Mouse (Mus musculus): ENCODE results near the gene Hist1h2aa. TPM values are rescaled to one million over a fixed set of nuclear protein-coding genes. Genes with fewer than 3 reads are reported as not detected.

Gene Hist1h2aa
- polyA plus RNA-seq, 2 experiments from 2014 or later, result not detected

DNA sequence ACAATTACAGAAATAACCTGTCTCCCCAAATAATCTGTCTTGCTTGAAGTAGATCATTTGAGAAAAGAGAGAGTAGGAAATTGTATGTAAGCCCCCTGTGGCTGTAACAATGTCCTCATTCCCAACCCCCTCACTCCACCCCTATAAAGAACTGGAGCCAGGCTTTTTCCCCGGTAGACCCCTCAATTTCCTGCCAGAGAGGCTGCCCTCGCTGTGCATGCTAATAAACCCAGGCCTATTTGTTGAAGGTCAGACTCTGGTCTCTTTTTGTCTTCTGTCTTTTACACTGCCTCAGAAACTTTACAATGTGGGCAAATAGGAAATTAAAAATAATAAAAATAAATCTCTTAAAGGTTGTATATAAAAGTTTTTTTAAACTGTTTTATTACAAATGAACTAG is 12.0 kb downstream of the Hist1h2aa start:
- ATAC-seq, result no peak

DNA sequence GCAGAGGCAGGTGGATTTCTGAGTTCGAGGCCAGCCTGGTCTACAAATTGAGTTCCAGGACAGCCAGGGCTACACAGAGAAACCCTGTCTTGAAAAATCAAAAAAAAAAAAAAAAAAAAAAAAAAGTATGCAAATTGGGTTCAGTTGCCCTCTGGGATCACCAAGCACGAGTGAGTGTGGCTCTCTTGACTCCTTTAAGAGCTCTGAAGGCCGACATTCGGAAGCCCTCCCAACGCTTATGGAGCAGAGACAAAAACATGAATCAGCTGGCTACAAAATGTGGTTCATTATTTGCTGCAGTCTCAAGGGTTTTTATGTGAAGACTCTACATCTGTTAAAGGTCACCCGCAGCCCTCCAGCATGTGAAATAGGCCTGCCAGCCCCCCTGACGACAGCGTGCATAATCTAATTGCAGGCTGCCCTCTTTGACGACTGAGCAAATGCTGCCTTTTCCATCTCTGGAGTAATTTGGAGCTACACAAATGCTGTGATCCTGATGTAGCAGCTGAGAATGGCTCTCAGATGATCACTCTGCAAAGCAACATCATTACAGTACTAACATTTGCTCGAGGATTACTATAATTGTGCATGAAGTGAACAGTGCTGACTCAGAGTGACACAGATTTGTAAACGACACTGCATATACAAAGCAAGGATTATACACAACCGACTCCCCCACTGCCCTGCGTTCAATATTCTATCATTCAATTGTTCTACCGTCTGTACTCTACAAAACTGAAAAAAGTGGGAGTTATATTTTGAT is 15.4 kb downstream of the Hist1h2aa start:
- ATAC-seq, result no peak

DNA sequence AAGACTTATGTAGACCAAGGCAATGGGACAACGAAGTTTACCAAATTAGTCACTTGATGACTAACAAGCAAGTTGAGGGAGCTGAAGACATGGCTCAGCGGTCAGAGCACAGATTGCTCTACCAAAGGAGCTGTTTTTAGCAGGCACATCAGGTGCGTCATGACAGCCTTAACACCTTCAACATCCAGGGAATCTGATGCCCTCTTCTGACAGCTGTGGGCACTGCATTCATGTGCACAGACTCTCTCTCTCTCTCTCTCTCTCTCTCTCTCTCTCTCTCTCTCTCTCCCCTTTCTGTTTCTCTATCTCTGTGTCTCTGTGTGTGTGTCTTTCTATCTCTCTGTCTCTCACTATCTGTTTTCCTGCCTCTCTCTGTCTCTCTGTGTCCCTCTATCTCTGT is 16.7 kb downstream of the Hist1h2aa start:
- no peak for ATAC-seq

DNA sequence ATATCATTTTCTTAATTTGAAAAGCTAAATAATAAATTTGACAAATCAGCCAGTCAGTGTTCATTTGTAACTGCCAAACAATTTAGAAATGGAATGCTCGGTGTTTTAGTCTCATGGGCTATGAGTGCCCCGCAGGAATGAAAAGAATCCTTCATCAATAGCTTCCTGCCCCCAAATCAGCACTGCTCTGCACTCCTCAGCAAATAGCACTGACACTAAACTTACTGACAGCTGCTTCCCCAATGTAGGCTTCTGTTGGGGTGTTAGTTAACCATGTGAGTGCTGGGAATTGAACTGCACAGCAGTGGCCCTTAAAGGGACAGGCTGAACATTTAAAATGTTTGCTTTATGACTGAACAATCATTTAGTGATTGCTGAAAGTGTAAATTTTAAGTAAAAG is 25.5 kb downstream of the Hist1h2aa start:
- no peak for ATAC-seq

DNA sequence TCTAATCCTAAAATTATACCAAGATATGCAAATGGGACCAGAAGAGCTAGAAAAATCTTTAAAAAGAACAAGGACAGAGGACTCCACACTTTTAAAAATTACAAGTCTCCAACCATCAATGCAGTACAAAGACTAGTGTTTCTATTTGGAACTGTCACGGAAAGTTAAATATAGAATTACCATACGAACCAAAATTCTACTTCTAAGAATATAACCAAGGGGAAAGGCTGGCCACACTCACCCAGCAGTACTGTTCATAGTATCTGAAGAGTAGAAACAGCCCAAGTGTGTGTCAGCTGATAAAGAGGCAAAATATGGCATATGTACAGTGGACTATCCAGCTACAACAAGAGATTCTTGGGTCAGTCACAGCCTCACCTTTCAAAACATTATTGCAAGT is 30.6 kb downstream of the Hist1h2aa start:
- ATAC-seq, result no peak

DNA sequence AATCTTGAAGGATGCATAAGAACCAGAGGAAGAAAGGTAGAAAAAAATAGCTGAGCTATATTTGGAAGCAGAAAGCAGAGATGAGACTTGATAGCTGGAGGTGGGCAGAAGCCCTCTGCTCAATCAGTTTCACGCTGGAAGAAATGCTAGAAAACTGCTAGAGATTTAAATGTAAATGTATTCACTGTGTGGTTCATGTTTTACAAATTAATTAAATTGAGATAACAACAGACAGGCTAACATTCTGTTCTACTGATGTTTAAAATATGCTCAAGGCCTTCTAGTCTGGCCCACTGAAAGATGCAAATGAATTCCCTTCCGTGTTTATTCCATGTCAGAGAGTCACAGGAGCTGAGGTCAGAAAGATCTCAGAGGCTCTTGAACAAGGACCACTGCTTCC is 37.6 kb downstream of the Hist1h2aa start:
- no peak for ATAC-seq

DNA sequence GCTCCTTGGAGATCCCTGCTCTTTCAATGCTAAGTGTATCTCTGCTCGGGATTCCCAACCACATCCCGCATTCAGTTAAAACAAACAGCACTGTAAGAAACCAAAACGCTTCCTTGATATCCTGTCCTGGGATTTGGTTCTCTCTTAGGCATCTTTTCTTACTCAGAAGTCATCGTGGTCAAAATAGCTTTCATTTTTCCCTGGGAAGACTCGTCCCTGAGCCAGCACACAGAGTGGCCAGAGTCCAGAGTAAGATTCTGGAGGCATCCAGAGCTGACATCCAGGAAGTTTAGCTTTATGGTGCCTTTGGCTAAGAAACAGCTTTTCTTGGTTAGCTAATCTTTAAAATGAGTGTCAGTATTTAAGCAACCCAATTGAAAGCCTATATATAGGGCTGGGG is 38.0 kb downstream of the Hist1h2aa start:
- no peak for ATAC-seq

Other genes starting within 250 kb of the Hist1h2aa start
- not detected for gene Hist1h1t, start 238.6 kb upstream of the Hist1h2aa start, polyA plus RNA-seq (2017; shearing (Covaris generic))
- gene Hist1h4c, start 236.0 kb upstream of the Hist1h2aa start, polyA plus RNA-seq (2017; shearing (Covaris generic)), result 1 to 10 TPM in 1 of 2 experiments, under 1 TPM in 1; 0.57 to 7.4 TPM
- under 1 TPM in 1 of 2 experiments, not detected in 1; 0.80 TPM for gene Hfe, start 223.6 kb upstream of the Hist1h2aa start, polyA plus RNA-seq (2017; shearing (Covaris generic))
- 10 to 100 TPM in 1 of 2 experiments, 1 to 10 TPM in 1; 5.3 to 15.2 TPM for gene Hist1h1c, start 195.7 kb upstream of the Hist1h2aa start, polyA plus RNA-seq (2017; shearing (Covaris generic))
- 1 to 10 TPM in 1 of 2 experiments, not detected in 1; 2.4 TPM for gene Hist1h3c, start 188.9 kb upstream of the Hist1h2aa start, polyA plus RNA-seq (2017; shearing (Covaris generic))
- under 1 TPM in 1 of 2 experiments, not detected in 1; 0.73 TPM for gene Hist1h2bb, start 187.7 kb upstream of the Hist1h2aa start, polyA plus RNA-seq (2017; shearing (Covaris generic))
- gene Hist1h2ab, start 183.3 kb upstream of the Hist1h2aa start, polyA plus RNA-seq (2017; shearing (Covaris generic)), result 1 to 10 TPM; 9.5 to 10.0 TPM
- not detected for gene Hist1h3b, start 182.2 kb upstream of the Hist1h2aa start, polyA plus RNA-seq (2017; shearing (Covaris generic))
- 1 to 10 TPM in 1 of 2 experiments, not detected in 1; 2.8 TPM for gene Hist1h4b, start 177.4 kb upstream of the Hist1h2aa start, polyA plus RNA-seq (2017; shearing (Covaris generic))
- gene Hist1h4a, start 173.2 kb upstream of the Hist1h2aa start, polyA plus RNA-seq (2017; shearing (Covaris generic)), result 1 to 10 TPM in 1 of 2 experiments, not detected in 1; 3.1 TPM
- 1 to 10 TPM in 1 of 2 experiments, under 1 TPM in 1; 0.73 to 1.7 TPM for gene Hist1h3a, start 172.1 kb upstream of the Hist1h2aa start, polyA plus RNA-seq (2017; shearing (Covaris generic))
- 1 to 10 TPM; 5.1 to 7.8 TPM for gene Hist1h1a, start 170.8 kb upstream of the Hist1h2aa start, polyA plus RNA-seq (2017; shearing (Covaris generic))
- not detected for gene Trim38, start 164.5 kb upstream of the Hist1h2aa start, polyA plus RNA-seq (2017; shearing (Covaris generic))
- not detected for gene Slc17a2, start 127.5 kb upstream of the Hist1h2aa start, polyA plus RNA-seq (2017; shearing (Covaris generic))
- not detected for gene Slc17a3, start 95.0 kb upstream of the Hist1h2aa start, polyA plus RNA-seq (2017; shearing (Covaris generic))
- not detected for gene Slc17a1, start 66.7 kb upstream of the Hist1h2aa start, polyA plus RNA-seq (2017; shearing (Covaris generic))
- gene Slc17a4, start 19.5 kb upstream of the Hist1h2aa start, polyA plus RNA-seq (2017; shearing (Covaris generic)), result not detected
- gene Hist1h2ba, start 306 bp upstream of the Hist1h2aa start, polyA plus RNA-seq (2017; shearing (Covaris generic)), result not detected
- gene Scgn, start 56.8 kb downstream of the Hist1h2aa start, polyA plus RNA-seq (2017; shearing (Covaris generic)), result not detected

Measured in activated CD4-positive, CD25-positive, alpha-beta regulatory T cell, adult 4 months (primary cell).